Mouse (Mus musculus) MEL (cell line): Measurements from ENCODE around the gene Gtf2a1l. TPM values are rescaled to one million over a fixed set of nuclear protein-coding genes. Genes with fewer than 3 reads are reported as not detected.

ENCODE experiments used
- DNase-seq: peaks from one replicate; pipeline ENCODE4 v3.0.0; 2011; ENCODE audit warnings: low read depth, low spot score
- H3K27ac ChIP-seq: 2 replicates; pipeline ENCODE4 v1.5.1; 2012; ENCODE audit warnings: low read depth, mild to moderate bottlenecking, control low read depth, low read length, moderate library complexity; ENCODE audit not compliant: control insufficient read depth
- H3K27me3 ChIP-seq, 2 experiments: fragments of 150-350 bp in 1 of 2; sonication (generic) in 1 of 2; 2 replicates each; pipeline ENCODE4 v1.6.1; 2012; ENCODE audit warnings: low read length in 2 of 2, mild to moderate bottlenecking in 2 of 2, improper control_type of control experiment in 1 of 2, moderate library complexity in 1 of 2; ENCODE audit not compliant: insufficient read depth in 2 of 2, control insufficient read depth in 1 of 2
- H3K36me3 ChIP-seq, 2 experiments: 2 replicates each; pipeline ENCODE4 v1.6.1; 2012 to 2014; ENCODE audit warnings: low read length in 2 of 2, improper control_type of control experiment in 1 of 2, inconsistent platforms in 1 of 2, mild to moderate bottlenecking in 1 of 2; ENCODE audit not compliant: insufficient read depth in 2 of 2, control insufficient read depth in 1 of 2
- H3K4me1 ChIP-seq, 2 experiments: fragments of 150-350 bp in 1 of 2; sonication (generic) in 1 of 2; 2 replicates each; pipeline ENCODE4 v1.6.1; 2012; ENCODE audit warnings: low read length in 2 of 2, improper control_type of control experiment in 1 of 2, mild to moderate bottlenecking in 1 of 2; ENCODE audit not compliant: insufficient read depth in 2 of 2, control insufficient read depth in 1 of 2
- H3K4me3 ChIP-seq, 2 experiments: fragments of 150-350 bp in 1 of 2; sonication (generic) in 1 of 2; 2 replicates each; pipeline ENCODE4 v1.5.1; 2012; ENCODE audit warnings: low read depth in 2 of 2, low read length in 2 of 2, mild to moderate bottlenecking in 2 of 2, moderate library complexity in 2 of 2, control low read depth in 1 of 2, improper control_type of control experiment in 1 of 2; ENCODE audit not compliant: control insufficient read depth in 1 of 2, insufficient read depth in 1 of 2
- H3K79me2 ChIP-seq: 2 replicates; pipeline ENCODE4 v1.6.1; 2012; ENCODE audit warnings: mild to moderate bottlenecking, low read length, moderate library complexity; ENCODE audit not compliant: control insufficient read depth, poor library complexity, insufficient read depth
- H3K9ac ChIP-seq: 2 replicates; pipeline ENCODE4 v1.6.1; 2012; ENCODE audit warnings: low read depth, mild to moderate bottlenecking, control low read depth, low read length, moderate library complexity; ENCODE audit not compliant: control insufficient read depth, poor library complexity, severe bottlenecking
- H3K9me3 ChIP-seq: fragments of 150-350 bp; sonication (generic); replicated peaks from 2 replicates; pipeline ENCODE4 v1.6.1; 2012; ENCODE audit warnings: mild to moderate bottlenecking, low read length, improper control_type of control experiment, moderate library complexity; ENCODE audit not compliant: insufficient read depth
- BHLHE40 ChIP-seq: IDR thresholded peaks from 2 replicates; pipeline ENCODE4 v1.6.1; 2012; ENCODE audit warnings: low read depth, mild to moderate bottlenecking, inconsistent platforms, low read length, improper control_type of control experiment, borderline replicate concordance
- CHD1 ChIP-seq: IDR thresholded peaks from 2 replicates; pipeline ENCODE4 v1.6.1; 2012; ENCODE audit warnings: low read depth, mild to moderate bottlenecking, inconsistent platforms, low read length, improper control_type of control experiment
- CHD2 ChIP-seq: IDR thresholded peaks from 2 replicates; pipeline ENCODE4 v1.6.1; 2011; ENCODE audit warnings: low read length, improper control_type of control experiment
- CTCF ChIP-seq, 3 experiments: IDR thresholded peaks in 2 of 3; conservative IDR thresholded peaks in 1 of 3; 2 replicates each; pipeline ENCODE4 v1.5.1; 2011 to 2012; ENCODE audit warnings: low read length in 3 of 3, low read depth in 2 of 3, mild to moderate bottlenecking in 2 of 3, improper control_type of control experiment in 1 of 3, inconsistent platforms in 1 of 3, mixed read lengths in 1 of 3, moderate library complexity in 1 of 3; ENCODE audit not compliant: control insufficient read depth in 1 of 3, insufficient read depth in 1 of 3, poor library complexity in 1 of 3, severe bottlenecking in 1 of 3
- E2F4 ChIP-seq: IDR thresholded peaks from 2 replicates; pipeline ENCODE4 v1.6.1; 2011; ENCODE audit warnings: low read depth, low read length, improper control_type of control experiment, borderline replicate concordance
- ELF1 ChIP-seq: IDR thresholded peaks from 2 replicates; pipeline ENCODE4 v1.6.1; 2014; ENCODE audit warnings: low read depth, mild to moderate bottlenecking, inconsistent platforms, low read length, improper control_type of control experiment, moderate library complexity
- EP300 ChIP-seq, 2 experiments: IDR thresholded peaks; 2 replicates each; pipeline ENCODE4 v1.6.1; 2011; ENCODE audit warnings: improper control_type of control experiment in 2 of 2, low read length in 2 of 2, low read depth in 1 of 2, mild to moderate bottlenecking in 1 of 2
- ETS1 ChIP-seq: IDR thresholded peaks from 2 replicates; pipeline ENCODE4 v1.6.1; 2012; ENCODE audit warnings: low read depth, mild to moderate bottlenecking, inconsistent platforms, low read length, improper control_type of control experiment, moderate library complexity
- GATA1 ChIP-seq: IDR thresholded peaks from 2 replicates; pipeline ENCODE4 v1.6.1; 2011; ENCODE audit warnings: low read depth, low read length, improper control_type of control experiment
- HCFC1 ChIP-seq: IDR thresholded peaks from 2 replicates; pipeline ENCODE4 v1.6.1; 2012; ENCODE audit warnings: low read depth, mild to moderate bottlenecking, inconsistent platforms, low read length, improper control_type of control experiment, moderate library complexity
- JUND ChIP-seq: IDR thresholded peaks from 2 replicates; pipeline ENCODE4 v1.6.1; 2011; ENCODE audit warnings: low read depth, mild to moderate bottlenecking, improper control_type of control experiment, low read length
- MAFK ChIP-seq: IDR thresholded peaks from 2 replicates; pipeline ENCODE4 v1.6.1; 2011; ENCODE audit warnings: low read depth, mild to moderate bottlenecking, low read length, improper control_type of control experiment, borderline replicate concordance
- MAZ ChIP-seq: IDR thresholded peaks from 2 replicates; pipeline ENCODE4 v1.6.1; 2012; ENCODE audit warnings: low read depth, mild to moderate bottlenecking, inconsistent platforms, low read length, improper control_type of control experiment
- MEF2A ChIP-seq: IDR thresholded peaks from 2 replicates; pipeline ENCODE4 v1.6.1; 2014; ENCODE audit warnings: low read depth, mild to moderate bottlenecking, inconsistent platforms, low read length, improper control_type of control experiment; ENCODE audit not compliant: poor library complexity, insufficient replicate concordance, severe bottlenecking; ENCODE audit errors: extremely low read depth
- MXI1 ChIP-seq: IDR thresholded peaks from 2 replicates; pipeline ENCODE4 v1.6.1; 2011; ENCODE audit warnings: mild to moderate bottlenecking, low read depth, low read length, improper control_type of control experiment
- MYC ChIP-seq: IDR thresholded peaks from 2 replicates; pipeline ENCODE4 v1.6.1; 2011; ENCODE audit warnings: low read depth, mild to moderate bottlenecking, low read length, improper control_type of control experiment, moderate library complexity
- NELFE ChIP-seq: IDR thresholded peaks from 2 replicates; pipeline ENCODE4 v1.6.1; 2011; ENCODE audit warnings: low read depth, low read length, improper control_type of control experiment
- NRF1 ChIP-seq: IDR thresholded peaks from 2 replicates; pipeline ENCODE4 v1.6.1; 2014; ENCODE audit warnings: low read depth, mild to moderate bottlenecking, inconsistent platforms, low read length, improper control_type of control experiment, moderate library complexity; ENCODE audit not compliant: poor library complexity, insufficient read depth, severe bottlenecking
- POLR2A ChIP-seq, 2 experiments: IDR thresholded peaks; 2 replicates each; pipeline ENCODE4 v1.6.1; 2011 to 2012; ENCODE audit warnings: low read length in 2 of 2, mild to moderate bottlenecking in 2 of 2, control low read depth in 1 of 2, improper control_type of control experiment in 1 of 2, low read depth in 1 of 2, moderate library complexity in 1 of 2; ENCODE audit not compliant: control insufficient read depth in 1 of 2, insufficient read depth in 1 of 2, poor library complexity in 1 of 2
- POLR2AphosphoS2 ChIP-seq: IDR thresholded peaks from 2 replicates; pipeline ENCODE4 v1.6.1; 2011; ENCODE audit warnings: low read length, improper control_type of control experiment
- POLR2AphosphoS5 ChIP-seq: IDR thresholded peaks from 2 replicates; pipeline ENCODE4 v1.6.1; 2012; ENCODE audit warnings: low read depth, borderline replicate concordance, mild to moderate bottlenecking, inconsistent platforms, low read length, moderate library complexity, mixed read lengths
- RAD21 ChIP-seq: IDR thresholded peaks from 2 replicates; pipeline ENCODE4 v1.6.1; 2011; ENCODE audit warnings: mild to moderate bottlenecking, low read depth, low read length, improper control_type of control experiment
- RCOR1 ChIP-seq: IDR thresholded peaks from 2 replicates; pipeline ENCODE4 v1.6.1; 2012; ENCODE audit warnings: low read depth, mild to moderate bottlenecking, inconsistent platforms, low read length, improper control_type of control experiment
- SIN3A ChIP-seq: IDR thresholded peaks from 2 replicates; pipeline ENCODE4 v1.6.1; 2012; ENCODE audit warnings: low read length, improper control_type of control experiment, inconsistent platforms
- SMC3 ChIP-seq: IDR thresholded peaks from 2 replicates; pipeline ENCODE4 v1.6.1; 2011; ENCODE audit warnings: low read depth, low read length, improper control_type of control experiment
- ZC3H11A ChIP-seq: IDR thresholded peaks from 2 replicates; pipeline ENCODE4 v1.6.1; 2012; ENCODE audit warnings: low read depth, mild to moderate bottlenecking, inconsistent platforms, low read length, improper control_type of control experiment
- ZKSCAN1 ChIP-seq: IDR thresholded peaks from 2 replicates; pipeline ENCODE4 v1.6.1; 2012; ENCODE audit warnings: low read depth, mild to moderate bottlenecking, inconsistent platforms, low read length, improper control_type of control experiment, moderate library complexity
- ZMIZ1 ChIP-seq: IDR thresholded peaks from 2 replicates; pipeline ENCODE4 v1.6.1; 2012; ENCODE audit warnings: low read depth, mild to moderate bottlenecking, inconsistent platforms, low read length, improper control_type of control experiment, moderate library complexity
- ZNF384 ChIP-seq: IDR thresholded peaks from 2 replicates; pipeline ENCODE4 v1.6.1; 2012; ENCODE audit warnings: low read depth, mild to moderate bottlenecking, inconsistent platforms, low read length, improper control_type of control experiment
- polyA plus RNA-seq, 2 experiments: library from polyadenylated mRNA; stranded (reverse) in 1 of 2; unstranded in 1 of 2; fragments of >175 nt in 1 of 2; fragments of >200 nt in 1 of 2; gene quantifications; 2 replicates each; pipeline versions ENCODE4 v1.2.1 to v1.2.4; 2012; ENCODE audit warnings: low replicate concordance in 2 of 2, low read depth in 1 of 2; ENCODE audit not compliant: insufficient read length in 2 of 2, insufficient read depth in 1 of 2, missing spikeins in 1 of 2
- total RNA-seq: library from RNA; depleted of rRNA; stranded (reverse); fragments of 300-350 nt; gene quantifications from 2 replicates; pipeline ENCODE4 v1.2.3, GENCODE M21; 2012

Gtf2a1l gene
- total and polyA plus RNA-seq, 3 experiments = not detected

DNA sequence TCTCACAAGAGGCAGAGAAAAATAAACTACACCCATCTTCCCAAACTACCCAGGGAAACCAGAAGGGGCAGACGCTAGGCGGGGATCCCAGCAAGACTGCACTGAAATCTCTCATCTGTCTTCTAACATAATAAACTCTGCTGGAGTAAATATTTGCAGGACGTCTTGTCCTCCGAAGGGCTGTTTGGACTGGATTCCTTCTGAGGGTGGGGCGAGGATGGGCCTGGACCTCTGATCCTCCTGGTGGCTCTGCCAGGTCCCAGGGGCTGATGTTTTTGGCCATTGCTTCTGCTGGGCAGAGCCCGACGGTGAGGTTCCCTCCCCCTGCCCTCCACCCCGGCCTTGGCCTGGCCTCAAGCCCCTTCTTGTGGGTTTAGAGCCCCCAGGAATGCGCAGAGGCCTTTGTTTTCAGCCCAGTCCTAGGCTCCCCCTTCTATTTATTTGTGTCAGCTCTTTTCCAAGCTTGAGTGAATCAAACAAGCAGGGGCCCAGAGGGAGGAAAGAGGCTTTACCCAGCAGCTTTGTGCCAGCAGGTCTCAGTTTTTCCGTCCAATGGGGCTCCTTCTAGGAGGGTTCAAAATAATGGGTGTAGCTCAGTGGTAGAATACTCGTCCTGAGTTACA is 38.4 kb upstream of the Gtf2a1l start:
- Histone ChIP-seq H3K4me3 (no peak overlapping the region), H3K9me3 (no peaks in the 10 kb centered on the region), H3K9ac (no peak overlapping the region), H3K27me3 (no peaks in the 10 kb centered on the region), H3K36me3 (no peaks in the 10 kb centered on the region), H3K27ac (no peak overlapping the region), H3K4me1 (no peaks in the 10 kb centered on the region), H3K79me2 (no peaks in the 10 kb centered on the region)
- DNase-seq = no peak
- TF ChIP-seq EP300 (IDR thresholded peaks at IDR 0.05; ENCODE audit: low read depth in 1 of 2, low read length in 2 of 2) (no peak), MYC (no peak), POLR2AphosphoS5 (no peak), CHD2 (no peak), E2F4 (no peak), GATA1 (no peak), SMC3 (no peak), POLR2AphosphoS2 (no peak), CTCF (IDR thresholded peaks at IDR 0.05 in 2 of 3, conservative IDR thresholded peaks at IDR 0.05 in 1 of 3; ENCODE audit: control insufficient read depth in 1 of 3, insufficient read depth in 1 of 3, low read depth in 2 of 3, low read length in 3 of 3, poor library complexity in 1 of 3, severe bottlenecking in 1 of 3) (no peak), NRF1 (no peak), ZKSCAN1 (no peak), JUND (no peak), POLR2A (IDR thresholded peaks at IDR 0.05; ENCODE audit: control insufficient read depth in 1 of 2, insufficient read depth in 1 of 2, low read depth in 1 of 2, low read length in 2 of 2, poor library complexity in 1 of 2) (no peak), SIN3A (no peak), RAD21 (no peak), MAZ (no peak), BHLHE40 (no peak), NELFE (no peak), ZC3H11A (no peak)

- Histone ChIP-seq H3K9ac (no peak overlapping the region), H3K4me3 (no peak overlapping the region), H3K27me3 (no peaks in the 10 kb centered on the region), H3K27ac (no peak overlapping the region), H3K36me3 (no peaks in the 10 kb centered on the region), H3K4me1 (no peaks in the 10 kb centered on the region), H3K9me3 (no peaks in the 10 kb centered on the region), H3K79me2 (no peaks in the 10 kb centered on the region)
- no peak for DNase-seq
- TF ChIP-seq ZMIZ1 (no peak), ZNF384 (no peak), MAZ (no peak), MAFK (no peak), POLR2A (IDR thresholded peaks at IDR 0.05; ENCODE audit: control insufficient read depth in 1 of 2, insufficient read depth in 1 of 2, low read depth in 1 of 2, low read length in 2 of 2, poor library complexity in 1 of 2) (no peak), BHLHE40 (no peak), HCFC1 (no peak), CTCF (IDR thresholded peaks at IDR 0.05 in 2 of 3, conservative IDR thresholded peaks at IDR 0.05 in 1 of 3; ENCODE audit: control insufficient read depth in 1 of 3, insufficient read depth in 1 of 3, low read depth in 2 of 3, low read length in 3 of 3, poor library complexity in 1 of 3, severe bottlenecking in 1 of 3) (no peak), MXI1 (no peak), RAD21 (no peak), ELF1 (no peak), POLR2AphosphoS5 (no peak), SIN3A (no peak), ETS1 (no peak), RCOR1 (no peak), MEF2A (no peak), CHD1 (no peak)
Measured at GRCm38 (mm10) chr17:88630554-88630948, 37.9 kb upstream of the Gtf2a1l start.
